Mouse (Mus musculus): Measurements from ENCODE around the gene AI661453. TPM values are rescaled to one million over a fixed set of nuclear protein-coding genes. Genes with fewer than 3 reads are reported as not detected.
"Not testable (repeated sequence)": the region's sequence is repeated elsewhere in the genome, so short reads cannot be mapped to it uniquely, and the experiment has no call there.

Gene AI661453
- polyA plus RNA-seq, 1 experiment from 2014 or later = 5.2 TPM

DNA sequence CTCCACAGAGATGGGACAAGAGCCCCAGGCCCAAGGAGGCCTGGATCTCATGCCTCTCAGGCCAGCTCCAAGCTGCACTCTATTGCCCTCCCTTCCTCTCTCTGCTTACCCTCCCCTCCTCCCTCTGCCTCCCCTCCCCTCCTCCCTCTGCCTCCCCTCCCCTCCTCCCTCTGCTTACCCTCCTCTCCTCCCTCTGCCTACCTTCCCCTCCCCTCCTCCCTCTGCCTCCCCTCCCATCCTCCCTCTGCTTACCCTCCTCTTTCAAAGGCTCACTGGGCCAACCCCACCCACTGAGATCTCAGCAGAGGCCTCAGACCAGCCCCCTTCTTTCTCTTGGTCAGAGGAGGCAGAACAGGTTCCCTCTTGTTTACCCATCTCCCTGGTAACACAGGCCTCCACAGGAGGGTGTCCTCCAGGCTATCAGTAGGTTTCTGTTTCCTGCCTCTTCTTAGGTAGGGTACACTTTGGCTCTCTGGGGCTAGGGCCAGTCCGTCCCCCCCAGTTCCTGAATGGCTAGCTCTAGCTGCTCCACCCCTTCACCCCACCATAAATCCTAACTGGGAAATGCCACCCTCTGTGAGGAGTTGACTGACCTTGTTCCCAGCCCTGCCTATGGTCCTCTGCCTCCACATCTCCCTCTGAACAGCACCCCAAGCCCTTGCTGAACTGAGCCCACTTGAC lies 48.0 kb downstream of the AI661453 start:
- Histone ChIP-seq H3K4me2 (replicated peaks) (no peak overlapping the region), H3K9me3 (replicated peaks) (no peaks in the 10 kb centered on the region), H3K9ac (no peak overlapping the region), H3K36me3 (peaks cover 12% of the 10 kb centered on the region), H3K27ac (replicated peaks) (peak overlapping the region; percentile 60; the same call in 1 of the 2 replicates), H3K27me3 (no peaks in the 10 kb centered on the region), H3K4me3 (replicated peaks) (no peak overlapping the region), H3K4me1 (peaks cover 26% of the 10 kb centered on the region)
- 42% methylated on average over 1 of the region's 1 CpGs for WGBS
- ATAC-seq (ENCODE audit: insufficient number of reproducible peaks, low FRiP score, low TSS enrichment, low read depth) = peak; percentile 63

DNA sequence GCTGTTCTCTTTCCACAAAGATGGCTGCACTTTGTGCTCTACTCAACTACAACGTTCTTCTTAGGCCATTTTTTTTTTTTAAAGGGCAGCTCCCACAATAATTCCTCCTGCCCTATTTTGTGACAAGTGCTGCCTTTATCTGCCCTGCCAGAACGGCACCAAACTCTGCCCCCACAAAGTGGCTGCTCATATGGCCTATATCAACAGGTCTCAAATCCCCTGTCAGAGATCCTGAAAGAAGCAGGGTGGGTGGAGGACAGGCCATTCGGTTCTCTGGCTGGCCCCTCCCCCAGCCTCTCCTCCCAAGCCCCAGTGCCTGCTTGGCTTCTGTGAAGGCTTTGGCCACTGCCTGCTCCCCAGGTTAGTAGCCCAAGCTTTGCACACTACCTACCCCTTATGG lies 48.6 kb downstream of the AI661453 start:
- Histone ChIP-seq H3K4me3 (replicated peaks) (no peak overlapping the region), H3K27ac (replicated peaks) (peak overlapping the region; percentile 60; the same call in 1 of the 2 replicates), H3K36me3 (peaks cover 18% of the 10 kb centered on the region), H3K9me3 (replicated peaks) (no peaks in the 10 kb centered on the region), H3K4me1 (peaks cover 26% of the 10 kb centered on the region), H3K27me3 (no peaks in the 10 kb centered on the region), H3K9ac (no peak overlapping the region), H3K4me2 (replicated peaks) (no peak overlapping the region)
- 4% methylated on average over 3 of the region's 3 CpGs for WGBS
- ATAC-seq (ENCODE audit: insufficient number of reproducible peaks, low FRiP score, low TSS enrichment, low read depth) = no peak

DNA sequence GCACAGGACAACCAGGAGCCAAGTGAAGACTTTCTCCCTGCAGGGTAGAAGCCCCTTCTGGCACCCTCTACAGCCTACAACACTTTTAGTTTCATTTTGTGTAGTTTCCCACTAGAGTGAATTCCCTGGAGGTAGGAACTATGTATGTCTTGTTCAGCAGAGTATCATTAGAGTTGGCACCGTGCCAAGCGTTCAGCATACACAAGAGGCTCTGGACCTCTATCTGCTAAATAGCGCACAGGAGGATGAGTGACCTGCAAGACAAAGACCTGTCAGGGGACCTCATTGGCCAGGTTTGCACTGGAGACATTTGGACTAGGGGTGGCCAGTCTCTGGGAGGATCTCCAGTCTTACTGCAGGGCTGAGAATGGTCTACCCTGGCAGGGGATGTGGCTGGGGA lies 49.4 kb downstream of the AI661453 start:
- ATAC-seq (ENCODE audit: insufficient number of reproducible peaks, low FRiP score, low TSS enrichment, low read depth) = no peak
- H3K9me3 ChIP-seq (replicated peaks) = no peaks in the 10 kb centered on the region
- WGBS = 82% methylated on average over 3 of the region's 3 CpGs
- no peak overlapping the region for H3K27ac ChIP-seq (replicated peaks)
- H3K4me3 ChIP-seq (replicated peaks) = no peak overlapping the region
- peaks cover 26% of the 10 kb centered on the region for H3K4me1 ChIP-seq
- no peaks in the 10 kb centered on the region for H3K27me3 ChIP-seq
- peaks cover 25% of the 10 kb centered on the region for H3K36me3 ChIP-seq
- no peak overlapping the region for H3K4me2 ChIP-seq (replicated peaks)
- H3K9ac ChIP-seq = no peak overlapping the region

DNA sequence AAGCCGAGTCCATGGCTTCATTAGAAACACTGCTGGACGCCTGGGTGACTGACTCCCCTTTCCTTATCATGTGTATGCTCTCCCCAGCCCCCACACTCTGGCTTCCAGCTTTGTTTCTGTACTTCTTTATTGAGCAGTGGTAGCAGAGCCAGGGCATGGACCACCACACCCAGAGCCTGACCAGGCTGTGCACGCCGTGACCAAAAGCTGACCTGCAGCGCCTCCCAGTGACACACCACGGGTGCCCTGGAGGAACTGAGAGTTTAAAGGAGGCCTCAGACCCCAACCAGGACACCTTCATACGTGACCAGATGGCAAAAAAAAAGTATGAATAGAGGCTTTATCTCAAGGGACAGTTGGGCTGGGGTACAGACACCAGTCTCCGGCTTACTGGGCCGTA lies 54.4 kb downstream of the AI661453 start:
- H3K9me3 ChIP-seq (replicated peaks) = no peaks in the 10 kb centered on the region
- no peak for ATAC-seq (ENCODE audit: insufficient number of reproducible peaks, low FRiP score, low TSS enrichment, low read depth)
- no peak overlapping the region for H3K4me3 ChIP-seq (replicated peaks)
- H3K27me3 ChIP-seq = no peaks in the 10 kb centered on the region
- 84% methylated on average over 9 of the region's 9 CpGs for WGBS
- no peak overlapping the region for H3K4me2 ChIP-seq (replicated peaks)
- H3K4me1 ChIP-seq = peaks cover 5% of the 10 kb centered on the region; the same call in 1 of the 2 replicates
- H3K36me3 ChIP-seq = peaks cover 74% of the 10 kb centered on the region
- no peak overlapping the region for H3K27ac ChIP-seq (replicated peaks)
- no peak overlapping the region for H3K9ac ChIP-seq

DNA sequence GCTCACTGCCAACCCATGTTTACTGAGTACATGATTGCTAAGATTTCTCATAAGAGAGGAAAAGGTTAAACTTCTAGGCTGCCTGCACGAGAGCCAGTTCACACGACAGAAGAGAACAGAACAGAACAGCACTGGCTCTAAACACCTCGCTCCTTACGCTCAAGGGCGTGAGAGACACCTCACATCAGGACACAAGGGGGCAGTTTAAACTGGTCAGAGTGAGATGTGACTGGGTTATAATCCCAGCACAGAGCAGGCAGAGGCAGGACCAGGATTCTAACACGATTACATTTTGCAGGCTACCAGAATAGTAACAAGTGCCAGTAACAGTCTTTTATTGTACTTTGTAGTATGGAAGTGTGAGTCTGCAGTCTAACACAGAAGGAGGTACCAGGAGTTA lies 56.3 kb downstream of the AI661453 start:
- Histone ChIP-seq H3K4me2 (replicated peaks) (no peak overlapping the region), H3K9ac (no peak overlapping the region), H3K9me3 (replicated peaks) (no peaks in the 10 kb centered on the region), H3K36me3 (peaks cover 88% of the 10 kb centered on the region), H3K27me3 (no peaks in the 10 kb centered on the region), H3K4me3 (replicated peaks) (no peak overlapping the region), H3K27ac (replicated peaks) (no peak overlapping the region), H3K4me1 (no peaks in the 10 kb centered on the region)
- no peak for ATAC-seq (ENCODE audit: insufficient number of reproducible peaks, low FRiP score, low TSS enrichment, low read depth)
- 82% methylated on average over 6 of the region's 6 CpGs for WGBS

DNA sequence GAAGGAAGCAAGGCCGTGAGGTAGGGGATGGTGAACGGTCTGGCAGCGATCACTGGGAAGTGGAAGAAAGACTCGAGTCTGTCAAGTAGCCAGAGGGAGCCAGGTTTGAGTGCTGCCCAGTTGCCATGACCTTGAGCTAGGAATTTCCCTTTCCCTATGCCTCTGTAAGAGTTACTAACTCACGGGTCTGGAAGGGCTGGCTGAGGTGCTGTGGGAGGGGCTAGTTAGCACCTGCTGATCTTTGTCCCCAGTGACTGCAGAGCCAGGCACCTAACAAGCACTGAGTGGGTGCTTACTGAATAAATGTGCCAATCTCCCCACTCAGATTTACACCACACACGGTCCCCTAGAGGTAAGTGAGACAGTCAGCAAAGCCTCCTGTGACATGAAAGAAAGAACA lies 57.2 kb downstream of the AI661453 start:
- Histone ChIP-seq H3K4me1 (no peaks in the 10 kb centered on the region), H3K9ac (no peak overlapping the region), H3K27me3 (no peaks in the 10 kb centered on the region), H3K36me3 (peaks cover 89% of the 10 kb centered on the region), H3K4me3 (replicated peaks) (no peak overlapping the region), H3K9me3 (replicated peaks) (no peaks in the 10 kb centered on the region), H3K27ac (replicated peaks) (no peak overlapping the region), H3K4me2 (replicated peaks) (no peak overlapping the region)
- 90% methylated on average over 6 of the region's 6 CpGs for WGBS
- no peak for ATAC-seq (ENCODE audit: insufficient number of reproducible peaks, low FRiP score, low TSS enrichment, low read depth)

DNA sequence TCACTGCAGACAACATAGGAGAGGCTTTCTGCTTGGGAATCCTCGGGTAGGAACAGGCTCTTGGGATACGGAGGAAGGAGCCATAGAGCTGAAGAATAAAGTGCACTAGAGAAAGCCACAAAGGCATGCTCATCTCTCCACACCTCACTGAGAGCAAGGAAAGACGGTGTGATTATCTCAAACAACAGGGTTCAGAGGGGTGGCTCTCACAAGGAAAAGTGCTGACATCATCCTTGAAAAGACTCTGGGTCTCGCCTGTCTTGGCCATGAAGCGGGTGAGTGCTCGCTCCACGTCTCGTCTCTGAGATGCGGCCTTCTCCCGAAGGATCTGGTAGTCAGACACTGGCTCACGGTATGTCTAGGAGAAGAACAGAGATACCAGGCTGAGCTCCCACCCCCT lies 57.7 kb downstream of the AI661453 start:
- no peak overlapping the region for H3K9ac ChIP-seq
- no peak overlapping the region for H3K27ac ChIP-seq (replicated peaks)
- 90% methylated on average over 11 of the region's 11 CpGs for WGBS
- H3K9me3 ChIP-seq (replicated peaks) = no peaks in the 10 kb centered on the region
- H3K4me2 ChIP-seq (replicated peaks) = no peak overlapping the region
- H3K4me1 ChIP-seq = no peaks in the 10 kb centered on the region
- no peak overlapping the region for H3K4me3 ChIP-seq (replicated peaks)
- peaks cover 89% of the 10 kb centered on the region for H3K36me3 ChIP-seq
- H3K27me3 ChIP-seq = no peaks in the 10 kb centered on the region
- no peak for ATAC-seq (ENCODE audit: insufficient number of reproducible peaks, low FRiP score, low TSS enrichment, low read depth)

DNA sequence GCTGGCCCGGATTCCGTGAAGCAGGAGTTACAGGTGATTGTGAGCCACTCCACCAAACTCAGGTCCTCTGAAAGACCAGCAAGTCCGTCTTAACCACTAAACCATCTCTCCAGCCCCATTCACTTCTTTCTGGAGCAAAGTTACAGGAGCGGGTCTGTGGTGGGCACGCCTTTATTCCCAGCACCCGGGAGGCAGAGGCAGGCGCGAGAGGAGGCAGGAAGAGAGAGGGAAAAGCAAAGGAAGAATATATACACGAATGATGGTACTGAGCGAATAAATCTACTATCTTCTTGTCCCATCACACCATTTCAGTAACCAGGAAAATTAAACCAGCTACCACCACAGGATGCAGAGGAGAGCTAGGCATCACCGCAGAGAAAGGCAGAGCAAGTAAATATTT lies 65.1 kb downstream of the AI661453 start:
- peak overlapping the region; percentile 72 for H3K9ac ChIP-seq
- H3K4me3 ChIP-seq (replicated peaks) = peak overlapping the region; percentile 91
- peaks cover 28% of the 10 kb centered on the region for H3K4me1 ChIP-seq
- peaks cover 33% of the 10 kb centered on the region for H3K36me3 ChIP-seq
- 8% methylated on average over 11 of the region's 11 CpGs for WGBS
- H3K27ac ChIP-seq (replicated peaks) = peak overlapping the region; percentile 90
- H3K9me3 ChIP-seq (replicated peaks) = no peaks in the 10 kb centered on the region
- H3K4me2 ChIP-seq (replicated peaks) = peak overlapping the region; percentile 88
- ATAC-seq (ENCODE audit: insufficient number of reproducible peaks, low FRiP score, low TSS enrichment, low read depth) = no peak
- H3K27me3 ChIP-seq = no peaks in the 10 kb centered on the region

DNA sequence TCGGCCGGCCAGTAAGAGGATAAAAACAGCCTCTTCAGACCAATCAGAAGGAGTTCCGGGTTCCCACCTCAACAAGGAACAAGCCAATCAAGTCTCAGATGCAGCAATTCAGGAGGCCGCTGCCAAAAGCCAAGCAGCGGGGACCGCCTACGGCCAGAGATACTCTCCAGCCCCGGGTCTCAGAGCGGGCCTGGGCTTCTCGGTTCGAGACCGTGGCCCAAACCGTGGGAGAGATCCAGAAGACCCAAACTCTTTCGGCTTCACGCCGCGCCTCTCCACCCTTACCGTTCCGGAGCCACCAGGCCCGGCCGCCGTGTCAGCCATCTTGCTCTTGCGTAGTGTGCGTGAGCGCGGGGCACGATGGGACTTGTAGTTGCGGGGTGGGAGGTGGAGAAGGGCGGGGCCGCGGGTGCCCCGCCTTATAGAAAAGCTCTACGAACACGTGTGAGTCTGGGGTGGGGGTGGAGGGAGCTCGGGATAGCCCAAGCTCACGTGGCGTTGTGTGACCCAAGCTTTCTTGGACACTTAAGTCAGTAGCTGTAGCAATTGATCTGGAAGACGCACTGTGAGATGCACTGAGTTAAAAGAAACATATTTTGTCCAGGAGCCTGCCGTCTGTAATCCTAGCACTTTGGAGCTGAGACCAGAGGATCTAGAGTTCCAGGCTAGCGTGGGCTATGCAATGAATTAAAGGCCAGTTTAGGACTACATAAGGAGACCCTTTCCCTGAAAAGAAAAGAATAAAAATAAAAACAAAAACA lies 65.7 kb downstream of the AI661453 start, which contains the start of gene Taf8:
Taf8 (minus strand) TSS at position 347 of the 761 bp plus-strand sequence.
- peak within 1 kb of the TSS; percentile 88 for H3K4me2 ChIP-seq (replicated peaks)
- peak within 1 kb of the TSS; percentile 72 for H3K9ac ChIP-seq
- ATAC-seq (ENCODE audit: insufficient number of reproducible peaks, low FRiP score, low TSS enrichment, low read depth) = peak; percentile 94
- no peaks in the 10 kb centered on the region for H3K9me3 ChIP-seq (replicated peaks)
- no peaks in the 10 kb centered on the region for H3K27me3 ChIP-seq
- peaks cover 29% of the 10 kb centered on the region for H3K4me1 ChIP-seq
- WGBS = 2% methylated on average over 40 of the region's 40 CpGs
- H3K4me3 ChIP-seq (replicated peaks) = peak within 1 kb of the TSS; percentile 91
- peaks cover 29% of the 10 kb centered on the region for H3K36me3 ChIP-seq
- peak within 1 kb of the TSS; percentile 90 for H3K27ac ChIP-seq (replicated peaks)

DNA sequence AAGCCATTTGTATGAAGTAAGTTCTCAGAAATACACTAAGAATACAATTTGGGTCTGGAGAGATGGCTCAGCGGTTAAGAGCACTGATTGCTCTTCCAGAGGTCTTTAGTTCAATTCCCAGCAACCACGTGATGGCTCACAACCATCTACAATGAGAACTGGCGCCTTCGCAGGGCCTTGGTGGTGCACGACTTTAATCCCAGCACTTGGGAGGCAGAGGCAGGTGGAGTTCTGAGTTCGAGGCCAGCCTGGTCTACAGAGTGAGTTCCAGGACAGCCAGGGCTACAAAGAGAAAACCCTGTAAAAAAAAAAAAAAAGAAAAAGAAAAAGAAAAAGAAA lies 66.3 kb downstream of the AI661453 start:
- H3K9me3 ChIP-seq (replicated peaks); H3K9ac ChIP-seq; H3K27me3 ChIP-seq; ATAC-seq (ENCODE audit: insufficient number of reproducible peaks, low FRiP score, low TSS enrichment, low read depth); H3K4me2 ChIP-seq (replicated peaks): not testable (repeated sequence)
- Histone ChIP-seq H3K4me3 (replicated peaks) (peak overlapping the region; percentile 91), H3K4me1 (peaks cover 34% of the 10 kb centered on the region), H3K36me3 (peaks cover 25% of the 10 kb centered on the region), H3K27ac (replicated peaks) (peak overlapping the region; percentile 58; the same call in 1 of the 2 replicates)
- 78% methylated on average over 6 of the region's 6 CpGs for WGBS

DNA sequence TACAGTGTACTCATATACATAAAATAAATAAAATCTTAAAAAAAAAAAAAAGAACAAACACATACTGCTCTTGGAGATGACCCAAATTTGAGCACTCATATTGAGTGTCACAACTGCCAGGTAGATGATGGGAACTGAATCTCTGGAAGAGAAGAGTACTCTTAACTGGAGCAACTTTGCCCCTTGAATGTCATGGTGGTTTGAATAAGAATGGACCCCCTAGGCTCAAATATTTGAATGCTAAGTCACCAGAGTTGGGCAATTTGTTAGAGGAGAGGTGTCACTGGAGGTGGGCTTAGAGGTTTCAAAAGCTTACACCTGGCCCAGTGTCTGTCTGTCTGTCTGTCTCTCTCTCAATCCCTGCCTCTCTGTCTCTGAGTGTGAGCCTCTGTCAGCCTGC lies 67.3 kb downstream of the AI661453 start:
- H3K4me2 ChIP-seq (replicated peaks) = no peak overlapping the region
- no peak overlapping the region for H3K9ac ChIP-seq
- H3K27ac ChIP-seq (replicated peaks) = no peak overlapping the region
- no peaks in the 10 kb centered on the region for H3K9me3 ChIP-seq (replicated peaks)
- H3K27me3 ChIP-seq = no peaks in the 10 kb centered on the region
- peaks cover 44% of the 10 kb centered on the region for H3K4me1 ChIP-seq
- no peak for ATAC-seq (ENCODE audit: insufficient number of reproducible peaks, low FRiP score, low TSS enrichment, low read depth)
- H3K36me3 ChIP-seq = peaks cover 17% of the 10 kb centered on the region
- no peak overlapping the region for H3K4me3 ChIP-seq (replicated peaks)

Measured in embryonic facial prominence, embryonic 15.5 days (tissue).